Mouse (Mus musculus) mammary gland, adult 2 months (tissue): ENCODE measurements around the gene Cab39. TPM values are rescaled to one million over a fixed set of nuclear protein-coding genes. Genes with fewer than 3 reads are reported as not detected.

Experiments used
- polyA plus RNA-seq: library from polyadenylated mRNA; depleted of rRNA; stranded (reverse); fragments of >200 nt; gene quantifications from 2 replicates; pipeline ENCODE4 v1.2.3, GENCODE M21; 2012; ENCODE audit warnings: low replicate concordance; rRNA removed

Cab39 gene
- polyA plus RNA-seq, result 33.0 and 39.4 TPM in 2 replicates

DNA sequence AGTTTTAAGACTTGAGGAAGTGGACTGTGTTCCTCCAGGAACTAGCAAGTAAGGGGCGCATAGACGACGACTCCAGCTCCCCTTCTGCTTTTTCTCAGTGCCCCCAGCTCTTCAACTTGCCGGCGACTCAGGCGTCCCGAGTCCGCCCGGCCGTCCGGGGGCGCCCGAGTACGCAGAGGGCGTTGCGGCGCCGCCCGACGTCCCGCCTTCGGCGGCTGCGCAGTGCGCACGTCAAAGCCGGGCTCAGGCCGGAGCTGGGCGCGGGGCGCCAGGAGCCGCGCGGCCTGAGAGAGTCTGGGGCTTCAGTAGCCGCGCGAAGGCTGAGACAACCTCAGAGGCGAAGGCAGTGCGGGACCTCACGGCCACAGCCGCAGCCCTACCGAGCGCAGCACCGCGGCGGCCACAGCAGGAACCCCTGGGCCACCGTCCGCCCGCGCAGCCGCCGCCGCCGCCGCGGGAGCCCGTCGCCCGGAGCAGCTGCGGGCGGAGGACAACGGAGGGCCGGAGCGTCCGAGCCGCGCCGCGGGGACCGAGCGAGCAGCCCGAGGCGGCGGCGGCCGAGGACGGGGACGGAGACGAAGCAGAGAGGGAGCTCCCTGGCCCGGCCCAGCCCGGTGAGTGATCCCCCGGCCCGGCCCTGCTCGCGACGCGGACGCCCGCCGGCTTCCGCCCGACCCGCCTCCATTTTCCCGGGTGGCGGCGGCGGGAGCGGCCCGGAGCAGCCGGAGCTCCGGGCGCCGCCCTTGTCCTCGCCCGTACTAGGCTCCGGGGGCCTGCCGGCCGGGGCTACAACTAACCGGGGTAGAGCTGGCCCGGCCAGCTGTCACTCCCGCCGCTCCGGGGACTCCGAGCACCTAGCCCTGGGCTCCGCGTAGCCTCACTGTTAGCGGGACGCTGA, at the start of gene Cab39:
Gene Cab39 (plus strand): TSS at position 234 of the 898 bp plus-strand sequence.

GRCm38 (mm10) chr1:85778436-85778835, 14.8 kb upstream of the Cab39 start, which contains the start of gene A630001G21Rik:
TSS of gene A630001G21Rik (minus strand) at chr1:85778643.

DNA sequence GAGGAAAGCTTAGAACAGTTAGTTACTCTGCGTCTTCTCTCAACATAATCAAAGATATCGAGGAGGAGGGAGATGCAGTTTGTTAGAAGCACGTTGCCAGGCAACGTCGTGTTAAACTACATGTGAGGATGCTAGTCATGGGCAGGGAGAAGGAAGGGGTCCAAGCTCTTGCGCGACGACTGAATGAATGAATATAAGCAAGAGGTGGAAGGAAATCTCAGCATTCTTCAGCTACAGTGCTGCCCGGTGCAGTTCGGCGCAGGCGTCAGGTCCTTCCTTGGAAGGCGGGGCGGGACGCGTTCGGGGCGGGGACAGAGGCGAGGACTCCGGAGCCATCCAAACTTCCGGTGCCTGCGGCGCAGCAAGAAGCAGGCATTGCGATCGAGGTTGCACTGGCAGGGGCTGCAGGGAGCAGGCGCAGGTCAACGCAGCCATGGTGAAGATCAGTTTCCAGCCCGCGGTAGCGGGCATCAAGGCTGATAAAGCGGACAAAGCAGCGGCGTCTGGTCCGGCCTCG, 101.0 kb downstream of the Cab39 start, which contains the start of gene Itm2c:
Gene Itm2c (plus strand): TSS at position 51 of the 517 bp plus-strand sequence.

Other genes with a start within 250 kb of the Cab39 start
- gene G530012D18Rik, start 217.8 kb upstream of the Cab39 start, polyA plus RNA-seq, result not detected in 2 replicates
- 36.4 and 42.6 TPM in 2 replicates for gene Sp110, start 194.6 kb upstream of the Cab39 start, polyA plus RNA-seq
- 15.1 and 23.4 TPM in 2 replicates for gene Sp140, start 193.1 kb upstream of the Cab39 start, polyA plus RNA-seq
- gene Sp100, start 143.5 kb upstream of the Cab39 start, polyA plus RNA-seq, result 23.4 and 40.6 TPM in 2 replicates
- gene A630001G21Rik, start 14.8 kb upstream of the Cab39 start, polyA plus RNA-seq, result 7.2 and 7.8 TPM in 2 replicates
- 210 and 222 TPM in 2 replicates for gene Itm2c, start 100.8 kb downstream of the Cab39 start, polyA plus RNA-seq
- gene 4933407L21Rik, start 135.0 kb downstream of the Cab39 start, polyA plus RNA-seq, result 0.11 TPM in 1 of 2 replicates, not detected in the other
- gene Gpr55, start 167.6 kb downstream of the Cab39 start, polyA plus RNA-seq, result 0.55 and 0.63 TPM in 2 replicates
- not detected in 2 replicates for gene Spata3, start 223.4 kb downstream of the Cab39 start, polyA plus RNA-seq